Mouse (Mus musculus) heart, embryonic 12.5 days (tissue): ENCODE measurements around the gene Mcpt8. TPM values are rescaled to one million over a fixed set of nuclear protein-coding genes. Genes with fewer than 3 reads are reported as not detected.
"Not testable (repeated sequence)": the region's sequence is repeated elsewhere in the genome, so short reads cannot be mapped to it uniquely, and the experiment has no call there.

Experiments
- ATAC-seq: fragments of 200-750 bp; cut with Nextera tagmentation; 2 replicates; pipeline ENCODE4 v1.8.0; 2017; ENCODE audit warnings: moderate TSS enrichment, moderate library complexity; ENCODE audit not compliant: insufficient number of reproducible peaks, low FRiP score
- H3K27ac ChIP-seq: fragments of 300-500 bp; sonication (generic); 2 replicates; pipeline ENCODE4 v1.5.1; 2016; ENCODE audit warnings: mild to moderate bottlenecking, moderate library complexity; ENCODE audit not compliant: poor library complexity, severe bottlenecking
- H3K27me3 ChIP-seq: fragments of 300-500 bp; sonication (generic); replicated peaks from 2 replicates; pipeline ENCODE4 v1.6.1; 2016; ENCODE audit warnings: mild to moderate bottlenecking, moderate library complexity
- H3K36me3 ChIP-seq: fragments of 300-500 bp; sonication (generic); 2 replicates; pipeline ENCODE4 v1.6.1; 2016; ENCODE audit warnings: mild to moderate bottlenecking, moderate library complexity
- H3K4me1 ChIP-seq: fragments of 300-500 bp; sonication (generic); replicated peaks from 2 replicates; pipeline ENCODE4 v1.6.1; 2016; ENCODE audit warnings: mild to moderate bottlenecking
- H3K4me2 ChIP-seq: fragments of 300-500 bp; sonication (generic); 2 replicates; pipeline ENCODE4 v1.6.1; 2016; ENCODE audit warnings: mild to moderate bottlenecking, moderate library complexity
- H3K4me3 ChIP-seq: fragments of 300-500 bp; sonication (generic); 2 replicates; pipeline ENCODE4 v1.5.1; 2016; ENCODE audit warnings: mild to moderate bottlenecking
- H3K9ac ChIP-seq: fragments of 300-500 bp; sonication (generic); 2 replicates; pipeline ENCODE4 v1.6.1; 2016; ENCODE audit warnings: mild to moderate bottlenecking, moderate library complexity
- H3K9me3 ChIP-seq: fragments of 300-500 bp; sonication (generic); replicated peaks from 2 replicates; pipeline ENCODE4 v1.6.1; 2016; ENCODE audit warnings: mild to moderate bottlenecking, moderate library complexity
- WGBS: fragments of 180-500 bp; shearing (Covaris S2); methylation state at CpG from one replicate; pipeline ENCODE4 v1.1.7; 2016; 5-methylcytosine and 5-hydroxymethylcytosine counted together
- polyA plus RNA-seq: library from polyadenylated mRNA; unstranded; fragments of >200 nt; fragmentation: Nextera tagmentation; extraction: Ambion mirVana; gene quantifications from 2 replicates; pipeline ENCODE4 v1.2.1, GENCODE M21; 2016

The Mcpt8 gene
- not detected in 2 replicates for polyA plus RNA-seq

DNA sequence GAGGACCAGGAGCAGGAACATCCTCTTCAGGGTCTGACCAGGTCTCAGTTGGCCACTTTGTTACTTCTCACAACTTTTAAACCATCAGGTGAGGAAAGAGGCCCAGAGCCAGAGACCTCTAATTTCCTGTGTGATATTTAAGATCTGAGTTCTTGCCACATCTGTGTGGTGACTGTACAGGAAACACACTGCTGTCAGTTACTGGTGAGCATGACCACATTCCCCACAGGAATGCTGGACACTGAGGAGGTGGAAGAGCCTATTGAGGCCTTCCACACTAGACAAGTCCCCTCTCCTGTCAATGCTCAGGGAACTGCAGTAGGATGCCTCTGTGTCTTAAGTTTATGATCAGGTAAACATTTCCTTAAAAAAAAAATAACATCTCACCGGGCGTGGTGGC lies at the start of gene Mcpt8:
Gene Mcpt8, minus strand, starts transcription at position 107 of the 400 bp plus-strand sequence.
- Histone ChIP-seq H3K9ac (no peak within 1 kb of the TSS), H3K4me1 (no peaks in the 10 kb centered on the region), H3K36me3 (no peaks in the 10 kb centered on the region), H3K27me3 (no peaks in the 10 kb centered on the region), H3K4me3 (no peak within 1 kb of the TSS), H3K9me3 (no peaks in the 10 kb centered on the region), H3K27ac (no peak within 1 kb of the TSS), H3K4me2 (no peak within 1 kb of the TSS)
- ATAC-seq = no peak
- WGBS = 93% methylated on average over 2 of the region's 2 CpGs

DNA sequence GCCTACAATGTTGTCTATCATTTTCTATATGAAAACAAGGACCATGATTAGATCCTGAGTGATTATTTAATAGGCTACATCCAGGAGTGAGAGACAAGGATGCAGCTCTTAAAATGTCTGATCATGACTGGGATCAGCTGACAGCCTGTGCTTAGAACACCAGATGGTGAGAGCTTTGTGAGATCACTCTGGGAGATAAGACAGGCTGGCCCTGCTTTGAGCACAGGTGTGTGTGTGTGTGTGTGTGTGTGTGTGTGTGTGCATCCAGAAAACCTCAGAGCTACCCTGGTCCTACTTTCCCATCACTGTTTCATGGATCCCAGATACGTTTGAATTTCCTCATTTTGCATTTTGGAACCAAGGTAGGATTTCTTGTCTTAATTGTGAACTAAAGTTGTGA lies 48.6 kb upstream of the Mcpt8 start:
- H3K4me3 ChIP-seq, H3K27me3 ChIP-seq, H3K9ac ChIP-seq, H3K36me3 ChIP-seq, H3K4me2 ChIP-seq, H3K27ac ChIP-seq, ATAC-seq, H3K4me1 ChIP-seq, H3K9me3 ChIP-seq: not testable (repeated sequence)
- WGBS = 73% methylated on average over 1 of the region's 1 CpGs

DNA sequence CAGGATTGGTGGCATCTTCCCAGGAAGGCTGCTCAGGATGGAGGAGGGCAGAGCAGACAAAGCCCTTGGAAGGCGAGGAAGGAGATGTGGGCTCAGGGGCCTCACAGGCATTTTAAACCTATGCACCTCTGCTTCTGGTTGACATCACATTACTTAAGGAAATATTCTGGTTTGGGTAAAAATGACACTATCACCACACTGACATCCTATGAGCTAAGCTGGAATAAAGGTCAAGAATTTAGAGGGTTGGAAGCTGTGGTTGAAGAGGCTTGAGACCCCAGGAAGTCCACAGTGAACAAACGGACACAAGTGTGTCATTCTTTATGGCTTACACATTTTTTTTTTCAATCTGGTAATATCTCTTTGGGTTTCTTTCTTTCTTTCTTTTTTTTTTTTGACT lies 47.4 kb upstream of the Mcpt8 start, which contains the start of gene Gzmd:
Gene Gzmd, minus strand, starts transcription at position 101 of the 400 bp plus-strand sequence.
- not testable (repeated sequence) for H3K4me2 ChIP-seq, H3K27ac ChIP-seq, H3K9me3 ChIP-seq, H3K4me3 ChIP-seq, H3K9ac ChIP-seq, H3K27me3 ChIP-seq, H3K4me1 ChIP-seq, H3K36me3 ChIP-seq, ATAC-seq
- 69% methylated on average over 2 of the region's 2 CpGs for WGBS

DNA sequence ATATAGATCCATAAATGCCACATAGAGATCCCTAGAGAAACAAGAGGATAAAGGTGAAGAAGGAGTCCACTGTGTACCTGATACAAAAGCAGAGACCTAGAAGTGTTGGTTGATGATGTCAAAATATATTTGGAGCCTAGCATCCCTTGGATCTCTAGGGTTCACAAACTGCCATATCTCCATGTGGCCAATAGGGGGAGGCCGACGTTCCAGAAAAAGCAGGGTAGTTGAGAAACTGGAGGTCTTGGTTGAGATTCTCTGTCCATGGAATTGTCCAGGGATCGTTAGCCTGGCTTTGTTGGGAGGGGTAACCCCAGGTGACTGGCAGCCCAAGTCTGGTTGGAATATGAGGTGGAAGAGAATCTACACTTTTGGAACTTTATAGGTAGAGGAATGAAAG lies 43.3 kb upstream of the Mcpt8 start:
- no peak overlapping the region for H3K4me3 ChIP-seq
- WGBS = 43% methylated on average over 3 of the region's 3 CpGs
- H3K4me2 ChIP-seq = no peak overlapping the region
- no peak for ATAC-seq
- no peak overlapping the region for H3K9ac ChIP-seq
- H3K27me3 ChIP-seq = no peaks in the 10 kb centered on the region
- H3K27ac ChIP-seq = no peak overlapping the region
- H3K36me3 ChIP-seq = no peaks in the 10 kb centered on the region
- H3K9me3 ChIP-seq = no peaks in the 10 kb centered on the region
- H3K4me1 ChIP-seq = no peaks in the 10 kb centered on the region

DNA sequence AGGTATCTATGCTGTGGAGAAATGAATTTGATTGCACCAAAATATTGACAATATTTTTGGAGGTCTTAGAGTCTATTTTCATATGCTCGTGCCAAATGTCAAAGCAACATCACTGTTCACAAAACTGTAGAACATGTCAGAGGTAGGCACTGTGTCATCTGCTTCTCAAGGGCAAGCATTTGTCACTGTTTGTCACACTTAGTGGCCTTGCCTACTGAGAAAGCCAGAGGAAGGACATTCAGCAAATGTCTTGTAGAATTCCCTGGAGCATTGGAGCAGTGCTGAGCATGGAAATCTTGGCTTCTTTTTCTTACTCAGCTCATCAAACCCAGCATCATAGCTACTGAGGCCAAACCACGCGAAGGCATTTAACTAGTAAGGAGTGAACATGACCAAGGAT lies 38.4 kb upstream of the Mcpt8 start:
- no peaks in the 10 kb centered on the region for H3K4me1 ChIP-seq
- no peak for ATAC-seq
- no peaks in the 10 kb centered on the region for H3K36me3 ChIP-seq
- H3K27me3 ChIP-seq = no peaks in the 10 kb centered on the region
- H3K9me3 ChIP-seq = no peaks in the 10 kb centered on the region
- H3K4me3 ChIP-seq = no peak overlapping the region
- H3K4me2 ChIP-seq = no peak overlapping the region
- H3K27ac ChIP-seq = no peak overlapping the region
- WGBS = 72% methylated on average over 3 of the region's 3 CpGs
- H3K9ac ChIP-seq = no peak overlapping the region

DNA sequence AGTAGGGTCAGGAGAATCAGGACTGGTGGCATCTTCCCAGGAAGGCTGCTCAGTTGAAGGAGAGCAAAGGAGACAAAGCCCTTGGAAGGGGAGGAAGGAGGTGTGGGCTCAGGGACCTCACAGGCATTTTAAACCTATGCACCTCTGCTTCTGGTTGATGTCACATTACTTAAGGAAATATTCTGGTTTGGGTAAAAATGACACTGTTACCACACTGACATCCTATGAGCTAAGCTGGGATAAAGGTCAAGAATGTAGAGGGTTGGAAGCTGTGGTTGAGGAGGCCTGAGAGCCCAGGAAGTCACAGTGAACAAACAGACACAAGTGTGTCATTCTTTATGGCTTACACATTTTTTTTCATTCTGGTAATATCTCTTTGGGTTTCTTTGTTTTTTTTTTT lies 35.5 kb upstream of the Mcpt8 start, which contains the start of gene Gzme:
Gene Gzme, minus strand, starts transcription at position 101 of the 400 bp plus-strand sequence.
- Histone ChIP-seq H3K4me1 (no peaks in the 10 kb centered on the region), H3K4me3 (no peak within 1 kb of the TSS), H3K9ac (no peak within 1 kb of the TSS), H3K27me3 (no peaks in the 10 kb centered on the region), H3K36me3 (no peaks in the 10 kb centered on the region), H3K4me2 (no peak within 1 kb of the TSS), H3K27ac (no peak within 1 kb of the TSS), H3K9me3 (no peaks in the 10 kb centered on the region)
- no peak for ATAC-seq

DNA sequence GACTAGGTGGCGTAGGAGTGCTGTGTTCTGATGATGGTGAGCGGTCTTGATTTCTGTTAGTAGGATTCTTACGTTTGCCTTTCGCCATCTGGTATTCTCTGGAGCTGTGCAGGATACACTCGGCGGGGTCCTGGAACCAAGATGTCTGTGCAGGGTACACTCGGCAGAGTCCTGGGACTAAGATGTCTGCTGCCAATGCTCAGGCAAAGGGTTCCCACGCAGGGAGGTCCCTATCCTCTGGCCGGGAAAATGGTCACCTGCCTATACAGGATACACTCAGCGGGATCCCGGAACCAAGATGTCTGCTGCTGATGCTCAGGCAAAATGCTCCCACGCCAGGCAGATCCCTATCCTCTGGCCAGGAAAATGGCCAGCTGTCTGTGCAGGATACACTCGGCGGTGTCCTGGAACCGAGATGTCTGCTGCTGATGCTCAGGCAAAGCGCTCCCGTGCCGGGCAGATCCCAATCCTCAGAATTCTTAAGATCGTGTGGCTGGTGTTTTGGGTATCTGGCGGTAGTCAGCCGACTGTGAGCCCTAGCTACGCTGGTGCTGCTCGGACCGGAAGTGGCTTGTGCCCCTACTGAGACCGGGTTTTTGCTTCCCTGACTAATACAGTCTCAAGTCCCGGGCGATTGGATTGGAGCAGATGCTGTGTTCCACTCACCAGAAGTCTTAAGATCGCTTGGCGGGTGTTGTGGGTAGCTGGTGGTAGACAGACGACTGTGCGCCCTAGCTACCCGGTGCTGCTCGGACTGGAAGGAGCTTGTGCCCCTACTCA lies 30.6 kb upstream of the Mcpt8 start:
- H3K27me3 ChIP-seq, H3K4me3 ChIP-seq, ATAC-seq, H3K36me3 ChIP-seq, H3K9ac ChIP-seq, H3K9me3 ChIP-seq, H3K4me1 ChIP-seq, H3K27ac ChIP-seq, H3K4me2 ChIP-seq: not testable (repeated sequence)
- WGBS = 82% methylated on average over 33 of the region's 33 CpGs

DNA sequence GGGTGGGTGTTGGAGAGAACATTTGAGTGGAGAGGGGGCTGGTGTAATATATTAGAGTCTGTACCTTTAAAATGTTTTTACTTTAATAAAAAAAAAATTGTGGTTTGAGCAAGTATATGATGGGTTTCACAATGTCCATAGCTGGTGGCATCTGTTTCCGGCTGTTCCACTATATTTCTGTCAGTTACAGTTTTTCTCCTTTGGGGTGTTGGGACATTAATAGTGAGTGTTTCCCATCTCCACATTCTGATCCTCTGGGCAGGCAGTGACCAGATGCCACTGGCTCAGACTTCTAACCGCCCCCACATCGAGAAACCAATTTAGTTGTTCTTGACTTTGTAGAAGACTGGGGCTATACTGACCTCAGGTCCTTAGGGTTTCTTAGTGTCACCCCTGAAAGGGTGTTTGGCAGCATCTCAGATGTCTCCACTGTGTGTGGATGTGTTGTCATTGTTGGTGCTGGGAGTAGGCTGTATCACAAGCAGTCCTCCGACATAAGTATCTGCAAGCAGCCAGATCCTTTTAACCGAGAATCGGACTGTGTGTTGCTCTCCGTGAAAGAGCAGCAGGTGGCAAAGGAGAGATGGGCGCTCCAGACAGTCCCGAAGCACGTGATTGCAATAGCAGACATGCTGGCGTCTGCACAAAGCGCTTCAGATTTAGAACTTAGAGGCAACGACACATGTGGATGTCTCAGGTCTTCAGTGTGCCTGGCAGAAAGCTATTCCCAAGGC lies 20.5 kb upstream of the Mcpt8 start:
- no peak for ATAC-seq
- Histone ChIP-seq H3K27me3 (no peaks in the 10 kb centered on the region), H3K4me3 (no peak overlapping the region), H3K27ac (no peak overlapping the region), H3K9me3 (no peaks in the 10 kb centered on the region), H3K4me2 (no peak overlapping the region), H3K36me3 (no peaks in the 10 kb centered on the region), H3K4me1 (no peaks in the 10 kb centered on the region), H3K9ac (no peak overlapping the region)
- WGBS = 75% methylated on average over 13 of the region's 13 CpGs

DNA sequence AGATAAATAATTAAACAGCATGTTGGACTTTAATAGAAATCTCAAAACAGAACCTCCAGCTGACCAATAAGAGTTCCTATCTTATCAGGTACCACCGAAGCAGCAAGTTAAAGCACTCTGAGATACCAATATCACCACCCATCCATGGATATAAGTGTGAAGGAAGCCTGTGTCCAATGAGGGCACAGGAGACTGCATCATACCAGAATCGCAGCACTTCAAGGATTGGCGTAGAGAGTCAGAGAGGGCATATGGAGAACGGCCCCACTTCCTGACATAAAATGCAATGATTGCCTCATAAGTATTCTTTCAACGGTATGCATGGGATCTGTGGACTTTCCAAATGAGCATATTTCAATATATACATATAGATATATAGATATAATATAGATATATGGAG lies 19.9 kb upstream of the Mcpt8 start:
- Histone ChIP-seq H3K36me3 (no peaks in the 10 kb centered on the region), H3K4me3 (no peak overlapping the region), H3K27me3 (no peaks in the 10 kb centered on the region), H3K4me1 (no peaks in the 10 kb centered on the region), H3K4me2 (no peak overlapping the region), H3K9me3 (no peaks in the 10 kb centered on the region), H3K9ac (no peak overlapping the region), H3K27ac (no peak overlapping the region)
- 72% methylated on average over 5 of the region's 5 CpGs for WGBS
- no peak for ATAC-seq

DNA sequence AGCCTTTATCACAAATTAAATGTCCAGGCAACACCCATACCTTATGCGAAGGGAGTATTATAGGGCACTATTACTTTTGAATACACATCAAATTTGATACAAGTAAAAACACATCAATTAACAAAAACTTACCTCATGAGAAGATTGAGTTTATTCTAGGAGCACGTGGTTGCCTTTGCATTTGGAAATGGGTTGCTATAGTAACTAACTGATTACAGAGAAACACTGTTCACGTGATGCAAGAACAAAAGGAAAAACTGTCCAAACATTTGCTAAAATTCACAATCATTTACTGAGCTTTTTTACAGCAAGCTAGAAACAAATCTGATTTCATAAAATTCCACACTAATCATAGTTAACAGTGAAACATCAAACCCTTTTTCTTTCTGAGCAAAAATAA lies 18.4 kb upstream of the Mcpt8 start:
- H3K4me2 ChIP-seq = no peak overlapping the region

DNA sequence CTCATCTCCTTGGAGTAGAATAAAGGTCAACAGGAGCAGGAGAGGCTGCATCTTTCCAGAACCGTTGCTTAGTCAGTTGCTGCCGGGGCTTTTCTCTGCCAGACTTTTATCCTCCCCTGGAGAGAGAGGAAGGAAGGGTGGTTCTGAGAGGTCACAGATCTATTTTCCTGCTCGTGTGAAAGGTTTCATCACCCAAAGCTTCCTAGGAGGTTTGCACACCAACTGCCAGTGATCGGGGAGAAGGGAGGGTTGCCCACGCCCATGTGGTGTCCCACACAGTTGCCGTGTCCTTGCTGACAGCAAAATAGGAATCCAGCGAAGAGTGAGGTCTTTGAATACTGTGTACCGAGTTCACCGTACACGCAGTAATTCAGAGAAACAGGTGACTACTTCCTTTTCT lies 17.3 kb upstream of the Mcpt8 start, which contains the start of gene Ctsg:
Gene Ctsg, minus strand, starts transcription at position 189 of the 400 bp plus-strand sequence.
- ATAC-seq = no peak
- WGBS = 58% methylated on average over 10 of the region's 10 CpGs
- Histone ChIP-seq H3K4me1 (peaks cover 6% of the 10 kb centered on the region), H3K9me3 (no peaks in the 10 kb centered on the region), H3K4me3 (no peak within 1 kb of the TSS), H3K36me3 (no peaks in the 10 kb centered on the region), H3K27ac (no peak within 1 kb of the TSS), H3K4me2 (no peak within 1 kb of the TSS), H3K9ac (no peak within 1 kb of the TSS), H3K27me3 (no peaks in the 10 kb centered on the region)

More for the DNA sequence above, 18.4 kb upstream of the Mcpt8 start:
- Histone ChIP-seq H3K36me3 (no peaks in the 10 kb centered on the region), H3K9ac (no peak overlapping the region), H3K9me3 (no peaks in the 10 kb centered on the region), H3K27ac (no peak overlapping the region), H3K4me1 (no peaks in the 10 kb centered on the region), H3K4me3 (no peak overlapping the region), H3K27me3 (no peaks in the 10 kb centered on the region)
- no peak for ATAC-seq
- WGBS = 64% methylated on average over 3 of the region's 3 CpGs
